Mouse (Mus musculus) small intestine, adult 2 months (tissue): ENCODE data around the gene Ube2j2. TPM values are rescaled to one million over a fixed set of nuclear protein-coding genes. Genes with fewer than 3 reads are reported as not detected.

Experiments
- H3K27ac ChIP-seq: fragments of 200-500 bp; 2 replicates; pipeline ENCODE4 v1.5.1; 2012; ENCODE audit warnings: low read depth, low read length, control low read depth, inconsistent platforms; ENCODE audit not compliant: insufficient read depth
- H3K27me3 ChIP-seq: fragments of 200-500 bp; 2 replicates; pipeline ENCODE4 v1.6.1; 2012; ENCODE audit warnings: mild to moderate bottlenecking, moderate library complexity, low read length, inconsistent platforms; ENCODE audit not compliant: control insufficient read depth, insufficient read depth
- H3K36me3 ChIP-seq: fragments of 200-500 bp; 2 replicates; pipeline ENCODE4 v1.6.1; 2012; ENCODE audit warnings: mild to moderate bottlenecking, low read length, control low read depth, inconsistent platforms; ENCODE audit not compliant: control insufficient read depth, insufficient read depth
- H3K4me1 ChIP-seq: fragments of 200-500 bp; 2 replicates; pipeline ENCODE4 v1.6.1; 2012; ENCODE audit warnings: low read length, inconsistent platforms, mixed read lengths; ENCODE audit not compliant: control insufficient read depth, insufficient read depth, insufficient read length
- H3K4me3 ChIP-seq: fragments of 200-500 bp; 2 replicates; pipeline ENCODE4 v1.5.1; 2012; ENCODE audit warnings: low read depth, mild to moderate bottlenecking, control low read depth, inconsistent platforms, low read length, moderate library complexity
- CTCF ChIP-seq: fragments of 200-500 bp; IDR thresholded peaks from 2 replicates; pipeline ENCODE4 v1.5.1; 2012; ENCODE audit warnings: low read depth, mild to moderate bottlenecking, control low read depth, inconsistent platforms, low read length, moderate library complexity, mixed read lengths; ENCODE audit not compliant: insufficient replicate concordance, insufficient read length; ENCODE audit errors: extremely low read depth
- POLR2A ChIP-seq: fragments of 200-500 bp; IDR thresholded peaks from 2 replicates; pipeline ENCODE4 v1.6.1; 2012; ENCODE audit warnings: low read depth, mild to moderate bottlenecking, control low read depth, inconsistent platforms, low read length, moderate library complexity
- whole genome bisulfite sequencing: fragments of 180-500 bp; shearing (Covaris S2); methylation state at CpG from one replicate; pipeline ENCODE4 v1.1.7; 2018; 5-methylcytosine and 5-hydroxymethylcytosine counted together
- polyA plus RNA-seq: library from polyadenylated mRNA; depleted of rRNA; stranded (reverse); fragments of >200 nt; gene quantifications from 2 replicates; pipeline ENCODE4 v1.2.3, GENCODE M21; 2012

Ube2j2 gene
- polyA plus RNA-seq, 1 experiment: 206 TPM

- TF ChIP-seq POLR2A (no peak), CTCF (no peak)
- Histone ChIP-seq H3K27me3 (no peaks in the 10 kb centered on the region), H3K36me3 (peaks cover 21% of the 10 kb centered on the region), H3K4me3 (no peak overlapping the region), H3K4me1 (peaks cover 17% of the 10 kb centered on the region), H3K27ac (no peak overlapping the region)
- 93% methylated on average over 11 of the region's 11 CpGs for WGBS
These were observed 20.8 kb downstream of the Ube2j2 start for GRCm38 (mm10) chr4:155964396-155964795.

GRCm38 (mm10) chr4:155969043-155969653, 25.5 kb downstream of the Ube2j2 start:
- H3K4me1 ChIP-seq: peaks cover 9% of the 10 kb centered on the region
- peak overlapping the region; percentile 50; the same call in 1 of the 2 replicates for H3K27ac ChIP-seq
- 54% methylated on average over 13 of the region's 13 CpGs for WGBS
- no peak overlapping the region for H3K4me3 ChIP-seq
- TF ChIP-seq POLR2A (no peak), CTCF (no peak)
- H3K36me3 ChIP-seq: peaks cover 18% of the 10 kb centered on the region
- H3K27me3 ChIP-seq: no peaks in the 10 kb centered on the region

GRCm38 (mm10) chr4:155970286-155970685, 26.7 kb downstream of the Ube2j2 start:
- H3K27me3 ChIP-seq: no peaks in the 10 kb centered on the region
- H3K27ac ChIP-seq: no peak overlapping the region
- WGBS: 39% methylated on average over 5 of the region's 5 CpGs
- TF ChIP-seq CTCF (no peak), POLR2A (no peak)
- peaks cover 9% of the 10 kb centered on the region for H3K4me1 ChIP-seq
- H3K36me3 ChIP-seq: peaks cover 12% of the 10 kb centered on the region
- H3K4me3 ChIP-seq: no peak overlapping the region

- no peaks in the 10 kb centered on the region for H3K27me3 ChIP-seq
- peaks cover 9% of the 10 kb centered on the region for H3K4me1 ChIP-seq
- TF ChIP-seq CTCF (no peak), POLR2A (no peak)
- WGBS: 77% methylated on average over 6 of the region's 6 CpGs
- H3K36me3 ChIP-seq: no peaks in the 10 kb centered on the region
- H3K4me3 ChIP-seq: no peak overlapping the region
- no peak overlapping the region for H3K27ac ChIP-seq
These were observed 29.0 kb downstream of the Ube2j2 start for GRCm38 (mm10) chr4:155972651-155973050.

- WGBS: 77% methylated on average over 2 of the region's 2 CpGs
- Histone ChIP-seq H3K4me1 (peaks cover 9% of the 10 kb centered on the region), H3K27ac (no peak overlapping the region), H3K27me3 (no peaks in the 10 kb centered on the region), H3K36me3 (no peaks in the 10 kb centered on the region), H3K4me3 (no peak overlapping the region)
- TF ChIP-seq CTCF (no peak), POLR2A (no peak)
These were observed 29.6 kb downstream of the Ube2j2 start for GRCm38 (mm10) chr4:155973239-155973638.

- Histone ChIP-seq H3K36me3 (no peaks in the 10 kb centered on the region), H3K27me3 (no peaks in the 10 kb centered on the region; the same call in 1 of the 2 replicates), H3K4me1 (no peaks in the 10 kb centered on the region), H3K27ac (no peak overlapping the region), H3K4me3 (no peak overlapping the region)
- TF ChIP-seq POLR2A: no peak
- TF ChIP-seq CTCF: no peak
- 72% methylated on average over 12 of the region's 12 CpGs for whole genome bisulfite sequencing
These were observed 37.9 kb downstream of the Ube2j2 start for GRCm38 (mm10) chr4:155981436-155982082.

GRCm38 (mm10) chr4:155983788-155984187, 40.2 kb downstream of the Ube2j2 start:
- TF ChIP-seq CTCF: no peak
- TF ChIP-seq POLR2A: no peak
- WGBS: 24% methylated on average over 2 of the region's 2 CpGs
- Histone ChIP-seq H3K27ac (no peak overlapping the region), H3K4me3 (no peak overlapping the region), H3K4me1 (no peaks in the 10 kb centered on the region), H3K27me3 (no peaks in the 10 kb centered on the region; the same call in 1 of the 2 replicates), H3K36me3 (no peaks in the 10 kb centered on the region)
